Mouse (Mus musculus) ES-Bruce4 (cell line): ENCODE data around the gene Ube2e3.

Experiments
- CTCF ChIP-seq: IDR thresholded peaks from one replicate; pipeline ENCODE4 v1.8.1; 2011; ENCODE audit warnings: low read depth, low read length
- POLR2A ChIP-seq: IDR thresholded peaks from one replicate; pipeline ENCODE4 v1.8.1; 2011; ENCODE audit warnings: low read length; ENCODE audit not compliant: insufficient read depth

GRCm38 (mm10) chr2:78961580-78961979, 93.7 kb downstream of the Ube2e3 start:
- TF ChIP-seq POLR2A (no peak), CTCF (no peak)
